14 mouse cellular contexts compared by ENCODE assay signal in the genomic region with DNA sequence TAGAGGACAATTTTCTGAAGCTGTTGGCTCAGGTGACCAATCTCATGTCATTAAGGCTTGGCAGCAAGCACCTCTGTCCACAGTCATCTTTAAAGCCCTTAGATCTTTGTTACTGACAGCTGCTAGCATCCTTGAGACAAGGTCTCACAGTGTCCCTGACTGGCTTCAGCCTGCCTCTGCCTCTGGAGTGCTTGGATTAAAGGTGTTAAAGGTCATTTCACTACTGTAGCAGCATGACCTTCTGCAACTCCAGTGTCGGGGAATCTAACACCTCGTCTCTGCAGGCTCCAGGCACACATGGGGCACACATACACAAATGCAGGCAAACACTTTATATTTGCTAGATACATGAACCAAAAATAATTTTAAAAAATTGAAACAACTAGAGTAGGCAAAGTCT.
"Had no signal": no experiment of that assay in that cellular context is flagged by ENCODE, and none has a peak within 500 bp of the region (broad histone marks: within the 10 kb centered on the region; RNA-seq: fewer than 3 reads in every experiment).

No protein-coding gene starts in this region.

- H3K4me3 ChIP-seq: midbrain, embryonic 10.5 days; midbrain, embryonic 12.5 days; neural tube, embryonic 12.5 days; stomach, embryonic 15.5 days had no signal

- DNase-seq: lung, adult 18-20 months; lung, embryonic 14.5 days; lung, postnatal 10 days; lung, postnatal 4 days; midbrain, embryonic 14.5 days; right cerebral cortex, postnatal 14 days; thymus, adult 2 months; thymus, postnatal 25 days; thymus, postnatal 4 days had no signal

- H3K27me3 ChIP-seq: midbrain, embryonic 12.5 days; neural tube, embryonic 12.5 days; stomach, embryonic 15.5 days had no signal

- H3K9me3 ChIP-seq: midbrain, embryonic 10.5 days; midbrain, embryonic 12.5 days; neural tube, embryonic 12.5 days; stomach, embryonic 15.5 days had no signal

- ATAC-seq: midbrain, embryonic 16.5 days had no signal

- H3K4me2 ChIP-seq: lung, embryonic 14.5 days; midbrain, embryonic 12.5 days; neural tube, embryonic 12.5 days; stomach, embryonic 15.5 days had no signal

- H3K36me3 ChIP-seq: midbrain, embryonic 12.5 days; neural tube, embryonic 12.5 days; stomach, embryonic 15.5 days had no signal
